Mouse (Mus musculus): Measurements from ENCODE around the gene B3gnt2. TPM values are rescaled to one million over a fixed set of nuclear protein-coding genes. Genes with fewer than 3 reads are reported as not detected.

B3gnt2 gene
- polyA plus RNA-seq, 1 experiment: 9.7 TPM

DNA sequence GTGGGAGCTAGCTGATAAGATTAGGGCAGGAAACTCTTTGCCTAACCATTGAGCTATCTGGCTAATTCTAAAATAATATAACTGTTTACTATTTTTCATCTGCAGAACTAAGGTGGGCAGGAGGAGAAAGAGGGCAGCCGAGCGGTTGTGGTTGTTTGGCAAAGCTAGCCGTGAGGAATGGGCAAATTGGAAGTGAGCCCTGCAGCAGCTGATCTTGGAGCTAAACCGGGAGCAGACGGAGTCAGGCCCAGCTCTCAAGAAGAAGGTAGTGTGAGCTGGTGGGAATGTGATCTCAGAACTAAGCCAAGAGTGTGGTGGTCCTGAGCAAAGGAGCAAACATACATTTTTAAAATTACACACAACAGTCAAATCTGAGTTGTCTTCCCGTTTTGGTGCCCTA, 126.8 kb downstream of the B3gnt2 start:
- Histone ChIP-seq H3K27ac (ENCODE audit: insufficient read depth, low read depth, low read length) (no peak overlapping the region), H3K4me3 (ENCODE audit: low read depth, low read length) (no peak overlapping the region), H3K36me3 (ENCODE audit: control insufficient read depth, insufficient read depth, low read length) (no peaks in the 10 kb centered on the region), H3K27me3 (ENCODE audit: control insufficient read depth, insufficient read depth, low read length) (no peaks in the 10 kb centered on the region), H3K4me1 (ENCODE audit: control insufficient read depth, insufficient read depth, insufficient read length, low read length) (peaks cover 2% of the 10 kb centered on the region; the same call in 1 of the 2 replicates)
- TF ChIP-seq POLR2A (IDR thresholded peaks at IDR 0.05; ENCODE audit: low read depth, low read length) (no peak), CTCF (IDR thresholded peaks at IDR 0.05; ENCODE audit: extremely low read depth, insufficient read length, insufficient replicate concordance, low read depth, low read length) (no peak)
- WGBS: 91% methylated on average over 6 of the region's 6 CpGs

- Histone ChIP-seq H3K27ac (ENCODE audit: insufficient read depth, low read depth, low read length) (no peak overlapping the region), H3K36me3 (ENCODE audit: control insufficient read depth, insufficient read depth, low read length) (no peaks in the 10 kb centered on the region), H3K4me1 (ENCODE audit: control insufficient read depth, insufficient read depth, insufficient read length, low read length) (peaks cover 2% of the 10 kb centered on the region; the same call in 1 of the 2 replicates), H3K27me3 (ENCODE audit: control insufficient read depth, insufficient read depth, low read length) (no peaks in the 10 kb centered on the region), H3K4me3 (ENCODE audit: low read depth, low read length) (no peak overlapping the region)
- WGBS: 89% methylated on average over 4 of the region's 4 CpGs
- TF ChIP-seq POLR2A (IDR thresholded peaks at IDR 0.05; ENCODE audit: low read depth, low read length) (no peak), CTCF (IDR thresholded peaks at IDR 0.05; ENCODE audit: extremely low read depth, insufficient read length, insufficient replicate concordance, low read depth, low read length) (no peak)
Measured at GRCm38 (mm10) chr11:22732907-22733306, 127.9 kb downstream of the B3gnt2 start.

DNA sequence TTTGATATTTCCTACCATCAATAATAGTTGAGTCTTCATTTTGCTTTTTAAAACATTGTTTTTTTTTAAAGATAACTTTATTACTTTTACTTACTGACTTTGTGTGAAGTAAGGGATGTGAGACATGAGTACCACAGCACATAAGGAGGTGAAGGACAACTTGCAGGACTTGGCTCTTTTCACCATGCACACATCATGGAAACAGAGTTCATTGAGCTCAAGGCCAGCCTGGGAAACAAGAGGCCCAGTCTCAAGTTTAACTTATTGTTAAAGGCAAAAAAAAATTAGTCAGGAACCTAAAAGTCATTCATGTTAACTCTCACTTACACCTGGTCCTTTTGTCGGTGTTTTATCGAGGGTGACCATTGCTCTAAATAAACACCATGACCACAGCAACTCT, 137.7 kb downstream of the B3gnt2 start:
- 93% methylated on average over 2 of the region's 2 CpGs for WGBS
- Histone ChIP-seq H3K4me3 (ENCODE audit: low read depth, low read length) (no peak overlapping the region), H3K27me3 (ENCODE audit: control insufficient read depth, insufficient read depth, low read length) (no peaks in the 10 kb centered on the region), H3K36me3 (ENCODE audit: control insufficient read depth, insufficient read depth, low read length) (no peaks in the 10 kb centered on the region), H3K4me1 (ENCODE audit: control insufficient read depth, insufficient read depth, insufficient read length, low read length) (peaks cover 3% of the 10 kb centered on the region; the same call in 1 of the 2 replicates), H3K27ac (ENCODE audit: insufficient read depth, low read depth, low read length) (no peak overlapping the region)
- TF ChIP-seq POLR2A (IDR thresholded peaks at IDR 0.05; ENCODE audit: low read depth, low read length): no peak
- TF ChIP-seq CTCF (IDR thresholded peaks at IDR 0.05; ENCODE audit: extremely low read depth, insufficient read length, insufficient replicate concordance, low read depth, low read length): no peak

DNA sequence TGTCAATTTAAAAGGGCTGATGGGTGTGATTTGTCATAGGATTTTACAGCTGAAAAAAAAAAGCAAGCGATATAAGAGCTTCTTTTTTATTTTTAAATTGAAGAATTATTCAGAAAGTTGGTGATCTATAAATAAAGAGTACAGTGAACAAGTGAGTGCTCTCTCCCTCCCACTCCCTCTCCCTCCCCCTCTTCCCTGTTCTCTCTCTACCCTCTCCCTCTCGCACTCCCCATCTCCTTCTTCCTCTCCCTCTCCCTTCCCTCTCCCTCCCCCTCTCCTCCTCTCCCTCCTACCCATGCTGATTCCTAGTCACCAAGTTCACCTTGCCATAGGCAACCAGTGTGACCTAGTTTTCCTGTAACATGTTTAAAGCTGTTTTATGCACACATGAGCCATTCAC, 140.7 kb downstream of the B3gnt2 start:
- TF ChIP-seq POLR2A (IDR thresholded peaks at IDR 0.05; ENCODE audit: low read depth, low read length) (no peak), CTCF (IDR thresholded peaks at IDR 0.05; ENCODE audit: extremely low read depth, insufficient read length, insufficient replicate concordance, low read depth, low read length) (no peak)
- WGBS: 80% methylated on average over 2 of the region's 2 CpGs
- H3K27me3 ChIP-seq (ENCODE audit: control insufficient read depth, insufficient read depth, low read length): no peaks in the 10 kb centered on the region
- no peaks in the 10 kb centered on the region for H3K4me1 ChIP-seq (ENCODE audit: control insufficient read depth, insufficient read depth, insufficient read length, low read length)
- no peak overlapping the region for H3K27ac ChIP-seq (ENCODE audit: insufficient read depth, low read depth, low read length)
- H3K36me3 ChIP-seq (ENCODE audit: control insufficient read depth, insufficient read depth, low read length): no peaks in the 10 kb centered on the region
- no peak overlapping the region for H3K4me3 ChIP-seq (ENCODE audit: low read depth, low read length)

- Histone ChIP-seq H3K4me1 (ENCODE audit: control insufficient read depth, insufficient read depth, insufficient read length, low read length) (no peaks in the 10 kb centered on the region), H3K36me3 (ENCODE audit: control insufficient read depth, insufficient read depth, low read length) (no peaks in the 10 kb centered on the region), H3K27me3 (ENCODE audit: control insufficient read depth, insufficient read depth, low read length) (no peaks in the 10 kb centered on the region), H3K4me3 (ENCODE audit: low read depth, low read length) (no peak overlapping the region), H3K27ac (ENCODE audit: insufficient read depth, low read depth, low read length) (no peak overlapping the region)
- 69% methylated on average over 4 of the region's 4 CpGs for WGBS
- TF ChIP-seq CTCF (IDR thresholded peaks at IDR 0.05; ENCODE audit: extremely low read depth, insufficient read length, insufficient replicate concordance, low read depth, low read length) (no peak), POLR2A (IDR thresholded peaks at IDR 0.05; ENCODE audit: low read depth, low read length) (no peak)
Measured at GRCm38 (mm10) chr11:22719570-22719969, 141.2 kb downstream of the B3gnt2 start.

DNA sequence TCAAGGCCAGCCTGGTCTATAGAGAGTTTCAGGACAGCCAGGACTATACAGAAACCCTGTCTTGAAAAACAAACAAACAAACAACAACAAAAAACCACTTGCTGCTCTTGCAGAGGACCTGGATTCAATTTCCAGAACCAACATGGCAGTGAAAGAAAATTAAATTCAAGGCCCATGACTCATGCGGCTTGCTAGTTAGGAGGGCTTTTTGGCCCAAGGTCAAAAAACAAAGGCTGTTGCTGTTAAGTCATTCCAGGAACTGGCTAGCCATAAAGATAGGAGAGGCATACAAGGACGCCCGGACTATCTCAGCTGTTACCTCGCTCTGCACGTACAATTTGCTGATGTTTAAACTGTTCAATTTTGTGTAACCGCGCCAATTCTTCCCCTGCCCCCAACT, 142.7 kb downstream of the B3gnt2 start:
- Histone ChIP-seq H3K36me3 (ENCODE audit: control insufficient read depth, insufficient read depth, low read length) (no peaks in the 10 kb centered on the region), H3K27me3 (ENCODE audit: control insufficient read depth, insufficient read depth, low read length) (no peaks in the 10 kb centered on the region), H3K4me1 (ENCODE audit: control insufficient read depth, insufficient read depth, insufficient read length, low read length) (no peaks in the 10 kb centered on the region), H3K4me3 (ENCODE audit: low read depth, low read length) (no peak overlapping the region), H3K27ac (ENCODE audit: insufficient read depth, low read depth, low read length) (no peak overlapping the region)
- 82% methylated on average over 7 of the region's 7 CpGs for WGBS
- TF ChIP-seq CTCF (IDR thresholded peaks at IDR 0.05; ENCODE audit: extremely low read depth, insufficient read length, insufficient replicate concordance, low read depth, low read length): no peak
- no peak for TF ChIP-seq POLR2A (IDR thresholded peaks at IDR 0.05; ENCODE audit: low read depth, low read length)

GRCm38 (mm10) chr11:22711327-22711726, 149.4 kb downstream of the B3gnt2 start:
- TF ChIP-seq CTCF (IDR thresholded peaks at IDR 0.05; ENCODE audit: extremely low read depth, insufficient read length, insufficient replicate concordance, low read depth, low read length) (no peak), POLR2A (IDR thresholded peaks at IDR 0.05; ENCODE audit: low read depth, low read length) (no peak)
- H3K27ac ChIP-seq (ENCODE audit: insufficient read depth, low read depth, low read length): no peak overlapping the region
- no peaks in the 10 kb centered on the region for H3K27me3 ChIP-seq (ENCODE audit: control insufficient read depth, insufficient read depth, low read length)
- no peaks in the 10 kb centered on the region for H3K36me3 ChIP-seq (ENCODE audit: control insufficient read depth, insufficient read depth, low read length)
- 82% methylated on average over 3 of the region's 3 CpGs for WGBS
- H3K4me3 ChIP-seq (ENCODE audit: low read depth, low read length): no peak overlapping the region
- H3K4me1 ChIP-seq (ENCODE audit: control insufficient read depth, insufficient read depth, insufficient read length, low read length): no peaks in the 10 kb centered on the region

DNA sequence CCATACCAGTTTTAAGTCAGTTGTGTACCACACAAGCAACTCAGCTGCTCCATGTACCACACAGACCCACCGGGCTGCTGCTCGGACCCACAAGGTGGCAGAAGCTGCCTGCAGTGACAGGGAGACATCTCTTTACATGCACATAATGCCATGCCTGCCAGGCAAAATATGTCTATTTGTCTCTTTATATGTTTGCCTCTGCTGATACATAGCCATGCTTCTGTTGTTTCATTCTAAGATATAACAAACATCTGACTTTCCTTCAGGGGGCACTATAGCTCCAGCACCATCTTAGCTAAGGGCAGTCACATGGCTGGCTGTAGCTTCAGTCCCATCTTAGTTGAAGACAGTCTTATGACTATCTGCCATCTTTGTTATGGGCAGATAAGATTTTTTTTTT, 150.2 kb downstream of the B3gnt2 start:
- no peaks in the 10 kb centered on the region for H3K27me3 ChIP-seq (ENCODE audit: control insufficient read depth, insufficient read depth, low read length)
- TF ChIP-seq POLR2A (IDR thresholded peaks at IDR 0.05; ENCODE audit: low read depth, low read length) (no peak), CTCF (IDR thresholded peaks at IDR 0.05; ENCODE audit: extremely low read depth, insufficient read length, insufficient replicate concordance, low read depth, low read length) (no peak)
- WGBS: 95% methylated on average over 2 of the region's 2 CpGs
- H3K4me3 ChIP-seq (ENCODE audit: low read depth, low read length): no peak overlapping the region
- H3K27ac ChIP-seq (ENCODE audit: insufficient read depth, low read depth, low read length): no peak overlapping the region
- H3K36me3 ChIP-seq (ENCODE audit: control insufficient read depth, insufficient read depth, low read length): no peaks in the 10 kb centered on the region
- H3K4me1 ChIP-seq (ENCODE audit: control insufficient read depth, insufficient read depth, insufficient read length, low read length): no peaks in the 10 kb centered on the region

Other genes starting within 250 kb of the B3gnt2 start
- 2.5 and 3.9 TPM in 2 replicates for gene Zrsr1, start 111.0 kb upstream of the B3gnt2 start, polyA plus RNA-seq (2012; rRNA removed)
- not detected in 2 replicates for gene Gm28048, start 121.1 kb upstream of the B3gnt2 start, polyA plus RNA-seq (2012; rRNA removed)
- 4.9 and 5.2 TPM in 2 replicates for gene Commd1, start 121.4 kb upstream of the B3gnt2 start, polyA plus RNA-seq (2012; rRNA removed)
- gene Cct4, start 129.6 kb upstream of the B3gnt2 start, polyA plus RNA-seq (2012; rRNA removed): 40.9 and 121 TPM in 2 replicates
- 0.06 TPM in 1 of 2 replicates, not detected in the other for gene Fam161a, start 146.6 kb upstream of the B3gnt2 start, polyA plus RNA-seq (2012; rRNA removed)

All from small intestine, adult 2 months (tissue).